Mouse (Mus musculus): ENCODE measurements around the gene Arl5c.
"Not testable (repeated sequence)": the region's sequence is repeated elsewhere in the genome, so short reads cannot be mapped to it uniquely, and the experiment has no call there.

Gene Arl5c

DNA sequence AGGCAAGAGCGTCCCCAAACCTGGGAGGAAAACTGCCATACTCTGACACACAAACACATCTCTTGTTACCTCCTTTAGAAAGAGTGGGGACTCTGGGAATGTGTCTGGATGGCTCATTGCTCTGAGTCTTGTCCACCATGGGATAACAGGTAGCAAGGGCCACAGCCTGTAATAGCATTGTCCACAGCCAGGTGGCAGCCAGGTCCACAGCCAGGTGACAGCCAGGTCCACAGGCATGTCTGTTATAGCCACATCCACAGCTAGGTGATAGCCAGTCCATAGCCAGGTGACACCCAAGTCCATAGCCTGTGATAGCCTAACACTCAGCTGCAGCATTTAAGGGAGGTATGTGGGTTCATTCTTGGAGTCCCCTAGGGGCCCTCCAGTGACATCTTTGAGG is 35.1 kb downstream of the Arl5c start:
- DNase-seq (ENCODE audit: extremely low read depth, low read depth), result no peak

DNA sequence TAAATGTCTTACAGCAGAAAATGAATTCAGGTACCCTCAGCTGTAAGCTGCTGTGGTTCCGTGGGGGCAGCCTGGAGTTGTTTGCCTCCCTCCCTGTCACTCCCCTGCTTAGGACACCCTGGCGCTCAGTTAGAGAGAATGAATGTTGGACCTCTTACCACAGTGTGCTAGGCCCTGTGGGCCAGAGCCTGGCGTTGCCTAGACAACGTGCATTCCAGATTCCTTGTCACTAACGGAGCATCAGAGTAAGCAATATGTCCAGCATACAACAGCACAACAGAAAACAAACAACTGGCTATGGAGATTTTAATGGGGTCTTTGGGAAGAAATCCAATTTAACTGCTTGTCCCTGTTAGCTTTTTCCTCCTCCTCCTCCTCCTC is 36.7 kb downstream of the Arl5c start:
- no peak for DNase-seq (ENCODE audit: extremely low read depth, low read depth)

DNA sequence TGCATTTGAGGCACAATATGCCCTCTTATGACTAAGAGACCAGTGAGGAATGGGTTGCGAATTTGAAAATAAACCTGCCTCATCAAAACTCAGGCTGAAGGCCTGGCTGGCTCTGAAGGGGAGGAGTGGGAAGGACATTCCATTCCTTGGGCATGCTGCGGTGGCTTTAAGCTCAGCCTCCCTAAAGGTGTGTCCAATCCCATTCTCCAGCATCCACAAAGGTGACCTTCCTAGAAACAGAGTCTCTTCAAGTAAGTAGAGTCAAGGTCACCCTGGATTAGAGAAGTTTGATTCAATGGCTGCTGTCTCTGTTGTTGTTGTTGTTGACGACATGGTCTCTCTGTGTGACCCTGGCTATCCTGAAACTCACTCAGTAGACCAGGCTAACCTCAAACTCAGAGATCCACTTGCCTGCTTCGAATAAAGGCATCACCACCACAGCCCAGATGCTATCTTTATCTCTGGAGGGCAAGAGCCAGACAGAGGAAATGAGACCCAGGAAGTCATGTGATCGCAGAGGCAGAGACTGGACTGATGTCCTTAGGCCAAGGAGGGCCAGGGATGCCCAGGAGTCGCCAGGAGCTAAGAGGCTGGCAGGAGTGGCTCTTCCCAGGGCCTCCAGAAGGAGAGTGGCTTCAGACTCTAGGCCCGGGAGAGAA is 37.2 kb downstream of the Arl5c start:
- DNase-seq (ENCODE audit: extremely low read depth, low read depth), result no peak

DNA sequence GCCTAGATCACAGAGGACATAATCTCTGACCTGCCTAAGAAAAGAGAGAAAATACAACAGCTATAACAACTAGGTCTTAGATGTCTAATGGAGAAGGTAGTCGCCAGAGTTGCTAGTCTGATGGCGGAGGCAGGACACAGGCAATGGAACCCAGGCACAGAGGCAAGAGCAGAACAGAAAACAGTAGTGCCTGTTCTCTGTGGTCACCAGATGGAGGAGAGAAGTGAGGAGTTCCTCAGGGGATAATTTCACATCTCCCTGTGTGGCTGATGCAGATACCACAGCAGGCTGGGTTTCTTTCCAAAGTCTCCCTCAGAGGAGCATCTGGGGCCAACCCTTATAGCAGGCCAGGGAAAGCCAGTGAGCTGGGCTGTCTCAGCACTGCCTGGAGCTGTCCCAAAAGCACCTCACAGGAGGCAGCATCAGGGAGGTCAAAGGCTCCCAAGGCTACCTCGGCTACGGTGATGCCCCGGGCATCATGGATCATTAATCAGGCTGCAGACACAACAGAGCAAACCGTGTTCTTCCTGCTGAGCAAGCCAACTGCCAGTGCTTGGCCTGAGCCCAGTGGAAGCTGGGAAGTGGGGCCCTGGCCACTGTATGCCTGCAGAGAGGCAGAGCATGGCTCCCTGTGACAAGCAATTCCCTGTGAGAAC is 38.9 kb downstream of the Arl5c start:
- DNase-seq (ENCODE audit: extremely low read depth, low read depth), result no peak

DNA sequence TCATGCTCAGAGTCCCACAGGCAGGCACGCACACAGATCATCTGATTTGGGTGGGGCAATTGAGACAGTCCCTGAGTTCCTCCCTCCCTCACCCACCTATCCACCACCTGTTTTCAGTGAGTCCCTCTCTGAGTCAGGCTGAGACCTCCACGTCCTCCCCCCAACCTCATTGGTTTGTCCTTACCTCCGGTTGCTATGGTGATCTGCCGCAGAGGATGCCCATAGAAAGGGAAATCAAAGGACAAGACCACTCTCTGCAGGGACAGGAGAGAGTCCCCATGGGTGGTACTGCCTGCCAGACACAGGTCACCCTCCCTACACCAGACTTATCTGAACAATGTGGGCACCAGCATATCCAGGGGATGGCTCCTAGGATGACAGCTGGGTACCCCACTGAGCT is 40.1 kb downstream of the Arl5c start:
- DNase-seq (ENCODE audit: extremely low read depth, low read depth), result no peak

DNA sequence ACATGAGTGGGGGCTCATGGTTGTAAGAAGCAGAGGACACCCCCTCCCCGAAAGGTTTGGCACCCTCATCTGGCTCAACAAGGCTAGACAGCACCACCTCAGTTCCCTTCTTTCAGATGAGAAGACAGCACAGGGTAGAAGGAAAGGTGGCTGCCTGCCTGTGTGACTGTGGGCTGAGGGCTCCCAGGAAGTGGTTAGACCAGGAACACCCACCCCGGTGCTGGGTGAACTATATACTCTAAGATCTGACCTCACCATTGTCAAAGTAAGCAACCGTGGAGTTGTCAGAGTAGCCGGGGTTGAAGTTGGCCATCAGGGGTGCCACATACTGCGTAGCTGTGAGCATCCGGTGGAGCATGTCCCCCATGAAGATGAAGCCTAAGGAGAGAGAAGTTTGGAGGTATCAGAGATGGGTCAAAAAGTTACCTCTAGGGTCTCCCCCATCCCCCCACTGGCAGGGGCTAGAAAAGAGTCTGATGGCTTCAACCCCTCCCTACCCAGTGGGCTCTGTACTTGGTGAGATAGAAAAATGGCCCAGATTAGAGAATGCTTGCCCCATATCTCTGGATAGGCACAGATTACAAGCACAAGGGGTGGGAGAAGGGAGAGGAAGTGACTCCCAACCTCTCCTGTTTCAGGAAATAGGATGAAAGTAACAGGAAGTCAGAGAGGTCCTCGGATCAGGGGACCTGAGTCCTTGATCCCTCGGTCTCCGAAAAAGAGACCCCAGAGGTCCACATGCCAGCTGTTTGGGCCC is 40.7 kb downstream of the Arl5c start:
- DNase-seq (ENCODE audit: extremely low read depth, low read depth), result no peak

DNA sequence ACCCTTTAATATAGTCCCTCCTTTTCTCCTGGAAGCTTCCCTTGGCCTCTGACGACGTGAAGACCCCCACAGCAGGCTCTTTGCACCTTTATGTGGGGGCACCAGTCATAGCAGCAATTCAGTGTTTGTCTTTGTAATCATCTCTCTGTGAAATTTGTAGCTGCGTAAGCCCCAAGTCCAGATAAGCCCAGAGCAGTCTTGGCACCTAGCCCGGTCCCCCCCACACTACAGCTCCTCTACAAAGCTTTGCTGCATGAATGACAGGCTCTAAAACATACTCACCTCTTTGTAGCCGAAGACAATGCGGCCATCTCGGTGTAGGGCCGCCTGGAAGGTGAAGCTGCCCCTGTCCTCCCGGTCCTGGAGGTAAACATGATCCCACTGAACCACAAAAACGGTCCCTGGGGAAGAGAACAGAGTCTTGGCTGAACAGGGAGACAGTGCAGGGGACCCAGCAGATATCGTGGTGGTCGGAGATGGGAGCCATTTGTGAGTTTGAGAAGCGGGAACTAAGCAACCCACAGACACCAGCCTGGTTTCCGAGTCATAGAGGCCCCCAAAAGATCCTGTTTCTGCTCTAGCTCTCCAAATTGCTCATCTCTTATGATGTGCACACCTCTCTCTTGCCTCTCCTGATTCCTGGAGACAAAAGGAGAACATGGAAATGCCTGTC is 41.4 kb downstream of the Arl5c start:
- peak; percentile 85 for DNase-seq (ENCODE audit: extremely low read depth, low read depth)

DNA sequence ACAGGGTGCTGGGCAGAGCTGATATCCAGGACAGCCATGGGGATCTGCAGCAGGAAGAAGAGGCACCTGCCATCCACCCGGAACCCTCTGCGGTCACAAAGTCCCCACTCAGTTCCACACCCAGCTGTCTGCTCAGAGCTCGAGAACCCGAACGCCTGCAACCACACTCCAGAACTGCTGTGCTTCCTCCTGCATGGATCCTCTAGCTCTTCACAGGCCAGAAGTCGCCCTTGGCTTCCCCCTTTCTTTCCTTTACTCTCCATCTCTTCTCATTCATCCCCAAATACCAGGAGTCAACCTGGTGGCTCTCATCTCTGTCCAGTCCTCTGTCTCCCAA is 42.1 kb downstream of the Arl5c start:
- peak; percentile 43 for DNase-seq (ENCODE audit: extremely low read depth, low read depth)

DNA sequence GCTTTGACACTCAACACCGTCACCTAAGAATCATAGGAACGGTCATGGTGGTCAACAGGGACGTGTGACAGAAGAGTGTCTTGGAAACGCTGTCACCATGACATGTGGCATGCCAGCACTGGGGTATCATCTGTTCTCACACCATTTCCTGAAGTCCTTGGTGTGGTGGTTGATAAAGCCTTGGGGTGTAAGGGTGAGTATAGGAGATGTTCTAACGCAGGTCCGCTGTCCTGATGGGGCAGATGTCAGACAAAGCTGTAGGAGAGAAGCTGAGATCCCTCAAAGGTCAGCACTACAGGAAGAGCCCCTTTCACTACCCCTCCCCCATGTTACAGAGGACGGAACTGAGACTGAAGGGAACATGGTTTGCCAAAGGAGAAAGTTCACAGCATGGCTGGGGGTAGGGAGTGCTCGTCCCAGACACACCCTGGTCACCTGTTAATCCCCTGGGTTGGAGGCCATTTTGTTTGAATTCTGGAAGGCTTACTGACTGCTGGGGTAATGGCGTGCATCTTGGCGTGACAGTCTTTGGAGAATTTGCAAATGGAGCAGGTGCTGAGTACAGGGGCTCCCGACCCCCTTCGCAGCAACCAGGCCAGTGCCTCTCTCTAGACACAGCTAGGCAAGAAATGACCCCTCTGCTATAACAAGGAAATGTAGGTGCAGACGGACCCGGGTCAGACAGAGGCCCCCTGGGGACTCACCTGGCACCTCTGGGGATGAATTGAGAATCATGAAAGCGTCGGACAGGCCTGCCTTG is 42.6 kb downstream of the Arl5c start:
- DNase-seq (ENCODE audit: extremely low read depth, low read depth), result peak; percentile 45

DNA sequence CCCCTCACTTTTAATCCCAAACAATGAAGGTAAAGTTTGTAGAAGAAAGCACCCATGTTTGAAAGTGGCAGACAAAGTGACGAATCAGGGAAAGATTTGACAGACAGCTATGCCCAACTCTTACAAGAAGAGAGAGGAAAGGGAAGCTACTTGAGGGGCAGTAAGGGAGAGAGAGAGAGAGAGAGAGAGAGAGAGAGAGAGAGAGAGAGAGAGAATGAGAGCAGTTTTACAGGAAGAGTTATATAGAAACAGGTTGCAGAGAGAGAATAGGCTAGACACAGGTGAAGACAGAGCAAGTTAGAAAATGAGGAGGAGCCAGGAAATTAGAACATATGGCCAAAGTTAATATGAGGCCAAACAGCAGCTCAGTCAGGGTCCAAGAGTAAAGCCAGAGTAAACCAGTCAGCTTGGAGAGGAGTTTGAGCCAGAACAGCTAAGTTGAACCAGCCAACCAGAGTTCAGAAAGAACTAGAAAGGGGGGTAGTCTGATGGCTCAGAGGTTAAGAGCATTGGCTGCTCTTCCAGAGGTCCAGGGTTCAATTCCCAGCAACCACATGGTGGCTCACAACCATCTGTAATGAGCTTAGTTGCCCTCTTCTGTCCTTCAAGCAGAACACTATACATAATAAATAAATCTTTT is 43.5 kb downstream of the Arl5c start:
- no peak for DNase-seq (ENCODE audit: extremely low read depth, low read depth)

DNA sequence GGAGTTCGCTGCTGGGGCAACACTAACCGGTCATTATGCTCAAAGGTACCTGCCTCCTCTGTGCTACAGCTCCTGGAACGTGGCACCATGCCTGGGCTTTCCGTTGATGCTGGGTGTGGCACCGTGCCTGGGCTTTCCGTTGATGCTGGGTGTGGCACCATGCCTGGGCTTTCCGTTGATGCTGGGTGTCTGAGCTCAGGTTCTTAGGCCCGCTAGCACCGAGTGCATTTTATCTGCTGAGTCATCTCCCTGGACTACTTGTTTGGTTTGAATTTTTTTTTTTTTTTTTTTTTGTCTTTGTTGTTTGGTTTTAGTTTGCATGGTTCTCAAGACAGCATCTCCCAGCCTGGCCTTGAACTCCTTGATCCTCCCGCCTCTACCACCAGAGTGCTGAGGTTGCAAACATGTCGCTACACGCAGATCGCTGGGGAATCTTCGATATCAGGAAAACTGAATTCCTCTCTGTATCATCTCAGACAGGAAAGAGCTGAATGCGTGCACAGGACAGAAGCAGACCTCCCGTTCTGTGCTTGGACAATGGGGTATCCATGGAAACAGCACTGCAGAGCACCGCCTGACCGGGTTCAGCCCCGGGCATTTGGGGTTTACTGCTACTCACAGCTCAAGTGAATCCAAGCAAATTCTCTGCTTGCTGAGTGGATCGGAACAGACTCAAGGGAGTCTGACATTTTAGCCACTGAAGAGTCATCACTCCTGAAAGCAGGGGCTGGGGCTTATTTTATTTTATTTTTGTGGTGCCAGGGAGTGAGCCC is 46.1 kb downstream of the Arl5c start:
- DNase-seq (ENCODE audit: extremely low read depth, low read depth), result peak; percentile 70

DNA sequence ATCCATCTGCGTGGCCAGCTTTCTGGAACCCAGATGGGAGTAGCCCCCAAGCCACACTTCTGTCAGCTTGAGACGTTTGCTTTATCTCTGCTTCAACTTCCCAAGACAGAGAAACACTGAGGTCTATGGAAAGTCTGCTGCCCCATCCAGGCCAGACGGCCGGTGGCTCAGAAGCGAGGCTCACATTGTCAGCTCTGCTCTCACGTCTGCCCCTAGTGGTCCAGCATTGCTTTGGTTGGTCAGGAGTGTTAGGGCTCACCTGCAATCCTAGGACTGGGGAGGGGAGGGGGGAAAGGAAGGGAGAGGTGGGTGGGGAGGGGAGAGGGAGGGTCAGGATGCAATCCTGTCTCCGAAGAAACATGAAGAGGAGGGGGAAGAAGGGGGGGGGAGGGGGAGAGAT is 48.6 kb downstream of the Arl5c start:
- no peak for DNase-seq (ENCODE audit: extremely low read depth, low read depth)

DNA sequence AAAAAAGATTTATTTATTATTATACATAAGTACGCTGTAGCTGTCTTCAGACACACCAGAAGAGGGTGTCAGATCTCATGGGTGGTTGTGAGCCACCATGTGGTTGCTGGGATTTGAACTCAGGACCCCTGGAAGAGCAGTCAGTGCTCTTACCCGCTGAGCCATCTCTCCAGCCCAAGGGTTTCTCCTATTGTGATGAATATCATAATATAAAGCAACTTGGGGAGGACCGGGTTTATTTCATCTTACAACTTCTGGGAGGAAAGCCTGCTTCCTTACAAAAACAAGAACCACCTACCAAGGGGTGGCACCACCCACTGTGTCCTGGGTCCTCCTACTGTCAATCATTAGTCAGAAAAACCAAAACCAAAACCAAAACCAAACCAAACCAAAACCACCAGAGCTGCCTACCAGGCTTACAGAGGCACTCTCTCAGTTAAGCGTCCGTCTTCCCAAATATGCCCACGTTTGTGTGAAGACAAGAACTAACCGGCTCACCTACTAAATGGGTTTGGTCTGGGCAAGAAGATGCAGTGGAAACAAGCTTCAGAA is 50.2 kb downstream of the Arl5c start:
- DNase-seq (ENCODE audit: extremely low read depth, low read depth), result not testable (repeated sequence)

DNA sequence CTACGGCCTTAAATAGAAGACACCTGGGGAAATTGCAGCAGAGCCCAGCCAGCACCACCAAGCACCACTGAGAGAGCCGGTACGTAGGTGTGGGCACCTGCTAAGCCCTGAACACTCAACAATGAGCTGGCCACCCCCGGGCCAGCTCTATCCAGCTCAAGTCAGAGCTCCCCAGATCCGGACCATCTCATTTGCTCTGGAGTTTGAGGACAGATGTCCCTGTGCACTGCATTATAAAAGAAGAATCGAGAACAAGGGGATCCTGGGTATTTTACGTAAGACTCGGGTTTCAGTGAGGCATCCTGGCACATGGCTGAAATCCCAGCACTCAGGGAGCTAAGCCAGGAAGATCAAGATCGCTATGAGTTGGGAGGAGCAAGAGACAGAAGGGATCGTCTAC is 51.0 kb downstream of the Arl5c start:
- no peak for DNase-seq (ENCODE audit: extremely low read depth, low read depth)

DNA sequence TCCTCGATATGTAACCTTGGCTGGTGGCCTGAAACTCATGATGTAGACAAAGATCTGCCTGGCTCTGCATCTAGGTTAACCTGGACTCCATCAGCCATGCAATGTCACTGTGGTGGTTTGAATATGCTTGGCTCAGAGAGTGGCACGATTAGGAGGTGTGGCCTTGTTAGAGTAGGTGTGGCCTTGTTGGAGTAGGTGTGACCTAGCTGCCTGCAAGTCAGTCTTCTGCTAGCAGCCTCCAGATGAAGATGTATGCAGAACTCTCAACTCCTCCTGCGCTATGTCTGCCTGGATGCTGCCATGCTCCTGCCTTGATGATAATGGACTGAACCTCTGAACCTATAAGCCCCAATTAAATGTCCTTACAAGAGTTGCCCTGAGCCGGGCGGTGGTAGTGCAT is 52.7 kb downstream of the Arl5c start:
- DNase-seq (ENCODE audit: extremely low read depth, low read depth), result no peak

DNA sequence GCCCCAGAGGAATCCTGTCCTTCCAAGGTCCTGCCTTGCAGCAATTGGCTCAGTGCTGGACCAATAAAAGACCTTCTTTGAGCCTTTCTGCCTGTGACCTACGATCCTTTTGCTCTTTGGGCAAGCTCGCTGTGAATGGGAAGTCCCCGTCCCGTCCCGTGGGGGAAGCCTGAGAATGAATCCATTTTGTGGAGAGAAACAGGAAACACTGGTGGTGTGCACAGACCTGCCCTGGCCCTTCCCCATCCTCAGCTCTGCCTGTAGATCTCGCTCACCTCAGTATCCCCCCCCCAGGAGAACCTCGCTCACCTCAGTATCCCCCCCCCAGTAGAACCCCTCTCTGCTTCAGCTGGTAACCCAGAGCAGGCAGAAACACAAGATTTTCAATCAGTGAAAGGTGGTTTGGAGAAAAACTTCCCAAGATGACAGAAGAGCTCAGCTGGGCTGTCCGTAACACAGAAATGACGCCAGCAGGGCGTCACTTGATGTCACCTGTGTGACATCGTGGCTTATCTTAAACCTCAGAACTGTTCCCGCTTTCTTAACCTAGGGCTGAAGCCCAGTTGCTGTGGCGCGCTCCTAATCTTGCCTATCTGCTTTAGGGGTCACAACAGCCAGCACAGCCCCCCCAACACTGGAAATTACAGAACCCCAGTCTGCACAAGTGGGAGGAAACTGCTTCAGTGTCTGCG is 53.4 kb downstream of the Arl5c start:
- DNase-seq (ENCODE audit: extremely low read depth, low read depth), result no peak

Data from MEL-GATA-1-ER (cell line).